Mouse (Mus musculus) cerebellum, adult 2 months (tissue): Measurements from ENCODE around the gene Slc13a2.

Experiments used
- CTCF ChIP-seq: fragments of 200-500 bp; IDR thresholded peaks from 2 replicates; pipeline ENCODE4 v1.5.1; 2011; ENCODE audit warnings: low read depth, mild to moderate bottlenecking, control low read depth, low read length, moderate library complexity, borderline replicate concordance; ENCODE audit not compliant: insufficient read depth
- POLR2A ChIP-seq: fragments of 200-500 bp; IDR thresholded peaks from 2 replicates; pipeline ENCODE4 v1.6.1; 2011; ENCODE audit warnings: low read length, control low read depth, borderline replicate concordance; ENCODE audit not compliant: insufficient read depth

DNA sequence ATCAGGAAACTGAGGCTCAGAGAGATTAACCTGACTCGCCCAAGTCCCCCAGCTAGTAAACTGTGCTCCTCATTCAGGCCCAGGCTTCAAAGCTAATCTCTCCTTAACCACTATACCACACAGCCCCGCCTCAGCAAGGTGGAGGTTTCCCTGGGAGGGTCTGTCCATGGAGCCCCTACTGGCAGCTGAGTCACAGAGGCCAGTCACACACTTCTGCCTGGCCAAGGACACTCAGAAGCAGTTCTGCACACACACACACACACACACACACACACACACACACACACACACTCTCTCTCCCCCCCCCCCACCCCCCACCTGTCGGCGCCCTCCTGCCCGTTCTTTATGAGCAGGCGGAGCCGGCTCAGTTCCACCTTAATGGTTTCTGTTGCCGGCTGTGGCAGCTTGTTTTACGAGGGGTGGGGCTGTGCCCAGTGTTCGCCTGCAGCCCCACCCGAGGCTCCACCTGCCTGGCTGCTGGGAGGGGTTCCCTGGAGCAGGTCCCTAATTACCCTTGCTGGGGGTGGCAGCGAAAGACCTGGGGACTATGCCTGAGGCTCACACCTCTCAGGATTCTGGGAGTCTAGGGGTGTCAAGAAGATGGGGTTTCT lies 44.4 kb downstream of the Slc13a2 start:
- no peak for TF ChIP-seq CTCF
- TF ChIP-seq POLR2A = no peak
